Mouse (Mus musculus): ENCODE measurements around the gene Znrd1as. TPM values are rescaled to one million over a fixed set of nuclear protein-coding genes. Genes with fewer than 3 reads are reported as not detected.

The Znrd1as gene
- total RNA-seq (2012; rRNA removed) (2.8 and 3.4 TPM in 2 replicates), polyA plus RNA-seq (2012; ENCODE audit: insufficient read depth in 1 of 2, insufficient read length in 2 of 2, low read depth in 1 of 2, low replicate concordance in 2 of 2, missing spikeins in 1 of 2) (1 to 10 TPM in 1 of 2 experiments, not detected in 1; 1.8 TPM)

GRCm38 (mm10) chr17:36957999-36958743 is at the start of gene Znrd1as, which contains the start of gene Znrd1:
Gene Znrd1as, plus strand, starts transcription at chr17:36958592.
Gene Znrd1, minus strand, starts transcription at chr17:36958559.
- Histone ChIP-seq H3K27me3 (ENCODE audit: control insufficient read depth in 1 of 2, insufficient read depth in 2 of 2, low read length in 2 of 2) (no peaks in the 10 kb centered on the region), H3K4me3 (ENCODE audit: control insufficient read depth in 1 of 2, insufficient read depth in 1 of 2, low read depth in 2 of 2, low read length in 2 of 2) (peak within 1 kb of the TSS; percentile 70 to 75), H3K79me2 (ENCODE audit: control insufficient read depth, insufficient read depth, low read length, poor library complexity) (no peaks in the 10 kb centered on the region), H3K9ac (ENCODE audit: control insufficient read depth, low read depth, low read length, poor library complexity, severe bottlenecking) (peak within 1 kb of the TSS; percentile 54), H3K4me1 (ENCODE audit: control insufficient read depth in 1 of 2, insufficient read depth in 2 of 2, low read length in 2 of 2) (no peaks in the 10 kb centered on the region; a peak in 1 of 4 replicates), H3K27ac (ENCODE audit: control insufficient read depth, low read depth, low read length) (no peak within 1 kb of the TSS), H3K9me3 (replicated peaks; ENCODE audit: insufficient read depth, low read length) (no peaks in the 10 kb centered on the region), H3K36me3 (ENCODE audit: control insufficient read depth in 1 of 2, insufficient read depth in 2 of 2, low read length in 2 of 2) (no peaks in the 10 kb centered on the region)
- DNase-seq (ENCODE audit: low read depth, low spot score), result peak; percentile 91
- TF ChIP-seq MXI1 (IDR thresholded peaks at IDR 0.05; ENCODE audit: low read depth, low read length), result peak; percentile 56
- TF ChIP-seq CHD1 (IDR thresholded peaks at IDR 0.05; ENCODE audit: low read depth, low read length), result no peak
- TF ChIP-seq GABPA (IDR thresholded peaks at IDR 0.05; ENCODE audit: low read depth, low read length), result peak; percentile 69; the same call in 1 of the 2 replicates
- no peak for TF ChIP-seq ZKSCAN1 (IDR thresholded peaks at IDR 0.05; ENCODE audit: low read depth, low read length)
- peak; percentile 80; the same call in 1 of the 2 replicates for TF ChIP-seq ELF1 (IDR thresholded peaks at IDR 0.05; ENCODE audit: low read depth, low read length)
- TF ChIP-seq HCFC1 (IDR thresholded peaks at IDR 0.05; ENCODE audit: low read depth, low read length), result peak; percentile 93
- peak; percentile 75 for TF ChIP-seq ETS1 (IDR thresholded peaks at IDR 0.05; ENCODE audit: low read depth, low read length)
- peak in 1 of 2 experiments; percentile 63; a peak in 2 of 4 replicates for TF ChIP-seq EP300 (IDR thresholded peaks at IDR 0.05; ENCODE audit: low read depth in 1 of 2, low read length in 2 of 2)
- TF ChIP-seq POLR2A (IDR thresholded peaks at IDR 0.05; ENCODE audit: control insufficient read depth in 1 of 2, insufficient read depth in 1 of 2, low read depth in 1 of 2, low read length in 2 of 2, poor library complexity in 1 of 2), result peak in 1 of 2 experiments; percentile 56; a peak in 1 of 4 replicates
- no peak for TF ChIP-seq E2F4 (IDR thresholded peaks at IDR 0.05; ENCODE audit: borderline replicate concordance, low read depth, low read length)
- peak; percentile 93 for TF ChIP-seq MYB (IDR thresholded peaks at IDR 0.05; ENCODE audit: low read depth, low read length)
- no peak for TF ChIP-seq USF2 (IDR thresholded peaks at IDR 0.05; ENCODE audit: borderline replicate concordance in 1 of 2, insufficient read depth in 1 of 2, low read depth in 1 of 2, low read length in 2 of 2)
- peak; percentile 65 for TF ChIP-seq MAX (IDR thresholded peaks at IDR 0.05; ENCODE audit: low read length)
- no peak for TF ChIP-seq MAFK (IDR thresholded peaks at IDR 0.05; ENCODE audit: borderline replicate concordance, low read depth, low read length)
- TF ChIP-seq RCOR1 (IDR thresholded peaks at IDR 0.05; ENCODE audit: low read depth, low read length), result no peak
- peak; percentile 82 for TF ChIP-seq SIN3A (IDR thresholded peaks at IDR 0.05; ENCODE audit: low read length)
- peak; percentile 72 for TF ChIP-seq TBP (IDR thresholded peaks at IDR 0.05; ENCODE audit: low read depth, low read length)
- TF ChIP-seq GATA1 (IDR thresholded peaks at IDR 0.05; ENCODE audit: low read depth, low read length), result no peak
- no peak; the same call in 1 of the 2 replicates for TF ChIP-seq NRF1 (IDR thresholded peaks at IDR 0.05; ENCODE audit: insufficient read depth, low read depth, low read length, poor library complexity, severe bottlenecking)
- no peak for TF ChIP-seq ZNF384 (IDR thresholded peaks at IDR 0.05; ENCODE audit: low read depth, low read length)
- TF ChIP-seq NELFE (IDR thresholded peaks at IDR 0.05; ENCODE audit: low read depth, low read length), result no peak
- no peak for TF ChIP-seq CHD2 (IDR thresholded peaks at IDR 0.05; ENCODE audit: low read length)
- TF ChIP-seq KAT2A (conservative IDR thresholded peaks at IDR 0.05; ENCODE audit: low read depth, low read length), result peak; percentile 66; the same call in 1 of the 2 replicates
- TF ChIP-seq SMC3 (IDR thresholded peaks at IDR 0.05; ENCODE audit: low read depth, low read length), result no peak
- peak; percentile 61 for TF ChIP-seq TCF12 (IDR thresholded peaks at IDR 0.05; ENCODE audit: low read depth, low read length)
- no peak for TF ChIP-seq CTCF (IDR thresholded peaks at IDR 0.05 in 2 of 3, conservative IDR thresholded peaks at IDR 0.05 in 1 of 3; ENCODE audit: control insufficient read depth in 1 of 3, insufficient read depth in 1 of 3, low read depth in 2 of 3, low read length in 3 of 3, poor library complexity in 1 of 3, severe bottlenecking in 1 of 3)
- no peak for TF ChIP-seq ZC3H11A (IDR thresholded peaks at IDR 0.05; ENCODE audit: low read depth, low read length)

Measured in MEL (cell line).